Mouse (Mus musculus): ENCODE measurements around the gene Ptbp1. TPM values are rescaled to one million over a fixed set of nuclear protein-coding genes. Genes with fewer than 3 reads are reported as not detected.

Ptbp1 gene
- 251 and 315 TPM in 2 replicates for polyA plus RNA-seq (2012; rRNA removed)

- Histone ChIP-seq H3K4me3 (ENCODE audit: extremely low read depth, insufficient read depth, insufficient read length) (peak within 1 kb of the TSS; percentile 94), H3K36me3 (ENCODE audit: control insufficient read depth, insufficient read depth, low read length) (peaks cover 10% of the 10 kb centered on the region), H3K4me1 (ENCODE audit: control insufficient read depth, insufficient read depth, insufficient read length) (peaks cover 47% of the 10 kb centered on the region), H3K27me3 (ENCODE audit: control insufficient read depth, insufficient read depth, low read length) (no peaks in the 10 kb centered on the region), H3K27ac (ENCODE audit: insufficient read depth, low read length) (peak within 1 kb of the TSS; percentile 99)
- WGBS: under 1% methylated on average over 75 of the region's 75 CpGs
- TF ChIP-seq CTCF (IDR thresholded peaks at IDR 0.05; ENCODE audit: extremely low read depth, insufficient read depth, insufficient read length, insufficient replicate concordance) (no peak), POLR2A (IDR thresholded peaks at IDR 0.05; ENCODE audit: low read depth, low read length) (peak; percentile 89)
- DNase-seq (ENCODE audit: low read depth in 1 of 2, low spot score in 2 of 2): peak; percentile 99 to 100
Observed at GRCm38 (mm10) chr10:79853860-79854795, at the start of gene Ptbp1. Ptbp1 (plus strand) TSS chr10:79854427.

GRCm38 (mm10) chr10:79805636-79806035, 48.6 kb upstream of the Ptbp1 start:
- no peaks in the 10 kb centered on the region for H3K36me3 ChIP-seq (ENCODE audit: control insufficient read depth, insufficient read depth, low read length)
- H3K4me1 ChIP-seq (ENCODE audit: control insufficient read depth, insufficient read depth, insufficient read length): no peaks in the 10 kb centered on the region
- no peaks in the 10 kb centered on the region for H3K27me3 ChIP-seq (ENCODE audit: control insufficient read depth, insufficient read depth, low read length)
- TF ChIP-seq CTCF (IDR thresholded peaks at IDR 0.05; ENCODE audit: extremely low read depth, insufficient read depth, insufficient read length, insufficient replicate concordance) (no peak), POLR2A (IDR thresholded peaks at IDR 0.05; ENCODE audit: low read depth, low read length) (no peak)
- H3K4me3 ChIP-seq (ENCODE audit: extremely low read depth, insufficient read depth, insufficient read length): no peak overlapping the region
- no peak for DNase-seq (ENCODE audit: low read depth in 1 of 2, low spot score in 2 of 2)
- no peak overlapping the region for H3K27ac ChIP-seq (ENCODE audit: insufficient read depth, low read length)
- 79% methylated on average over 11 of the region's 11 CpGs for WGBS

GRCm38 (mm10) chr10:79806331-79806730, 47.9 kb upstream of the Ptbp1 start:
- no peaks in the 10 kb centered on the region for H3K36me3 ChIP-seq (ENCODE audit: control insufficient read depth, insufficient read depth, low read length)
- no peaks in the 10 kb centered on the region for H3K27me3 ChIP-seq (ENCODE audit: control insufficient read depth, insufficient read depth, low read length)
- no peaks in the 10 kb centered on the region for H3K4me1 ChIP-seq (ENCODE audit: control insufficient read depth, insufficient read depth, insufficient read length)
- DNase-seq (ENCODE audit: low read depth in 1 of 2, low spot score in 2 of 2): no peak
- WGBS: 95% methylated on average over 9 of the region's 9 CpGs
- no peak for TF ChIP-seq CTCF (IDR thresholded peaks at IDR 0.05; ENCODE audit: extremely low read depth, insufficient read depth, insufficient read length, insufficient replicate concordance)
- TF ChIP-seq POLR2A (IDR thresholded peaks at IDR 0.05; ENCODE audit: low read depth, low read length): no peak
- H3K27ac ChIP-seq (ENCODE audit: insufficient read depth, low read length): no peak overlapping the region
- no peak overlapping the region for H3K4me3 ChIP-seq (ENCODE audit: extremely low read depth, insufficient read depth, insufficient read length)

DNA sequence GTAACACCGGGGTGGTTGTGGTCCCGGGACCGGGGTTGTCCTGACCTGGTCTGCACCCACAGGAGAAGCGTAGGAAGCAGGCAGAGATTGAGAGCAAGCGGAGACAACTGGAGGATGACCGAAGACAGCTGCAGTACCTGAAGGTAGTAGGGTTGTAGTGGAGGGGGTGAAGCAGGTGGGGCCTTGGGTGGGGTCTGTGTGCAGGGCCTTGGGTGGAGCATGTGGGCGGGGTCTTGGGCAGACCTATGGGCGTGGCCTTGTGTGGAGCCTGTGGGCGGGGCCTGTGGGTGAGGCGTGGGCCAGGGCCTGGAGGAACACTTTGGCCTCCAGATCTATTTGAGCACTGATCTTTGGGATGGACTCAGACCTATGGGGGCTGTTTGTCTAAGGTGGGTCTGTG, 47.3 kb upstream of the Ptbp1 start:
- Histone ChIP-seq H3K4me1 (ENCODE audit: control insufficient read depth, insufficient read depth, insufficient read length) (no peaks in the 10 kb centered on the region), H3K27me3 (ENCODE audit: control insufficient read depth, insufficient read depth, low read length) (no peaks in the 10 kb centered on the region), H3K4me3 (ENCODE audit: extremely low read depth, insufficient read depth, insufficient read length) (no peak overlapping the region), H3K27ac (ENCODE audit: insufficient read depth, low read length) (no peak overlapping the region), H3K36me3 (ENCODE audit: control insufficient read depth, insufficient read depth, low read length) (no peaks in the 10 kb centered on the region)
- no peak for TF ChIP-seq CTCF (IDR thresholded peaks at IDR 0.05; ENCODE audit: extremely low read depth, insufficient read depth, insufficient read length, insufficient replicate concordance)
- no peak for TF ChIP-seq POLR2A (IDR thresholded peaks at IDR 0.05; ENCODE audit: low read depth, low read length)
- no peak for DNase-seq (ENCODE audit: low read depth in 1 of 2, low spot score in 2 of 2)
- 84% methylated on average over 10 of the region's 10 CpGs for WGBS

GRCm38 (mm10) chr10:79807826-79808225, 46.4 kb upstream of the Ptbp1 start:
- H3K4me1 ChIP-seq (ENCODE audit: control insufficient read depth, insufficient read depth, insufficient read length): no peaks in the 10 kb centered on the region
- no peaks in the 10 kb centered on the region for H3K36me3 ChIP-seq (ENCODE audit: control insufficient read depth, insufficient read depth, low read length)
- H3K27ac ChIP-seq (ENCODE audit: insufficient read depth, low read length): no peak overlapping the region
- TF ChIP-seq CTCF (IDR thresholded peaks at IDR 0.05; ENCODE audit: extremely low read depth, insufficient read depth, insufficient read length, insufficient replicate concordance): no peak
- no peak for TF ChIP-seq POLR2A (IDR thresholded peaks at IDR 0.05; ENCODE audit: low read depth, low read length)
- no peak for DNase-seq (ENCODE audit: low read depth in 1 of 2, low spot score in 2 of 2)
- H3K4me3 ChIP-seq (ENCODE audit: extremely low read depth, insufficient read depth, insufficient read length): no peak overlapping the region
- WGBS: 42% methylated on average over 11 of the region's 11 CpGs
- H3K27me3 ChIP-seq (ENCODE audit: control insufficient read depth, insufficient read depth, low read length): no peaks in the 10 kb centered on the region

DNA sequence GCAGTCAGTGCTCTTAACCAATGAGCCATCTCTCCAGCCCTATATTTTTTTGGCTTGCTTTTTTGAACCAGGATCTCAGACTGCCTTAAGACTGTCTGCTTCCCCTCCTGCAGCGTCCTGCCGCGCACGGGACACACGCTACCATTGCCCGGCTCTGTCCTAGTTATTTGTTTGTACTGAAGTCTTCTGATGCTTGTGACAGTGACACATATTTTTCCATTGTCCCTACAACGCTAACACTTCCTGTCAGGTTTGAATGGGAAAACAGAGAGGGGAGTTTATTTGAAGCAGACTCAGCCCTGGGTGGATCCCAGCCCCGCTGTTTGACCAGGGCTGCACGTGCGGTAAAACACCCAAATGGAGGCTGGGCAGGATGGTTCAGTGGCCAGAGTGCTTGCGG, 45.5 kb upstream of the Ptbp1 start:
- Histone ChIP-seq H3K27me3 (ENCODE audit: control insufficient read depth, insufficient read depth, low read length) (no peaks in the 10 kb centered on the region), H3K4me1 (ENCODE audit: control insufficient read depth, insufficient read depth, insufficient read length) (no peaks in the 10 kb centered on the region), H3K36me3 (ENCODE audit: control insufficient read depth, insufficient read depth, low read length) (no peaks in the 10 kb centered on the region), H3K27ac (ENCODE audit: insufficient read depth, low read length) (no peak overlapping the region), H3K4me3 (ENCODE audit: extremely low read depth, insufficient read depth, insufficient read length) (no peak overlapping the region)
- no peak for DNase-seq (ENCODE audit: low read depth in 1 of 2, low spot score in 2 of 2)
- WGBS: 92% methylated on average over 11 of the region's 11 CpGs
- TF ChIP-seq CTCF (IDR thresholded peaks at IDR 0.05; ENCODE audit: extremely low read depth, insufficient read depth, insufficient read length, insufficient replicate concordance) (no peak), POLR2A (IDR thresholded peaks at IDR 0.05; ENCODE audit: low read depth, low read length) (no peak)

Measured in spleen, adult 2 months (tissue).